Mouse (Mus musculus) thymus, postnatal 36 days (tissue): Measurements from ENCODE around the gene Naa35.

Experiments
- DNase-seq, 2 experiments: peaks; one replicate each; pipeline ENCODE4 v3.0.0; 2022; ENCODE audit warnings: mixed read lengths in 2 of 2

Gene Naa35

DNA sequence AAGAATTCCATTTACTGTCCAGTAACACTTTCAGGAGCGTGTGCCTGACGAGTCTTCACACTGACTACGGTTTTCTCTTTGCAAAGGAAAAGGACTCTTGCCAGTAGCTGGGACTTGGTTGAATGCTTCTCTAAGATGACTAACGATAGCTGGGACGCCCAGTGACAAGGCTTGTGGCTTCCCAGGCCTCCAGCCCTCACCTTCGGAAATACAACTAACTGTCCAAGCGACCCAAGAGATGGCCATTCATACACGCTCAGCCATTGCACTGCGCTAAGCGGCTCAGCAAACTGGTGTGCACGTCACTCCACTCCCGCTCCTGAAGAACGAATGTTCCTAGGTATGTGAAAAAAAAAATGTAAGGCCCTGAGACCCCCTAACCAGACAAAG is 89.7 kb downstream of the Naa35 start:
- DNase-seq, result no peak

DNA sequence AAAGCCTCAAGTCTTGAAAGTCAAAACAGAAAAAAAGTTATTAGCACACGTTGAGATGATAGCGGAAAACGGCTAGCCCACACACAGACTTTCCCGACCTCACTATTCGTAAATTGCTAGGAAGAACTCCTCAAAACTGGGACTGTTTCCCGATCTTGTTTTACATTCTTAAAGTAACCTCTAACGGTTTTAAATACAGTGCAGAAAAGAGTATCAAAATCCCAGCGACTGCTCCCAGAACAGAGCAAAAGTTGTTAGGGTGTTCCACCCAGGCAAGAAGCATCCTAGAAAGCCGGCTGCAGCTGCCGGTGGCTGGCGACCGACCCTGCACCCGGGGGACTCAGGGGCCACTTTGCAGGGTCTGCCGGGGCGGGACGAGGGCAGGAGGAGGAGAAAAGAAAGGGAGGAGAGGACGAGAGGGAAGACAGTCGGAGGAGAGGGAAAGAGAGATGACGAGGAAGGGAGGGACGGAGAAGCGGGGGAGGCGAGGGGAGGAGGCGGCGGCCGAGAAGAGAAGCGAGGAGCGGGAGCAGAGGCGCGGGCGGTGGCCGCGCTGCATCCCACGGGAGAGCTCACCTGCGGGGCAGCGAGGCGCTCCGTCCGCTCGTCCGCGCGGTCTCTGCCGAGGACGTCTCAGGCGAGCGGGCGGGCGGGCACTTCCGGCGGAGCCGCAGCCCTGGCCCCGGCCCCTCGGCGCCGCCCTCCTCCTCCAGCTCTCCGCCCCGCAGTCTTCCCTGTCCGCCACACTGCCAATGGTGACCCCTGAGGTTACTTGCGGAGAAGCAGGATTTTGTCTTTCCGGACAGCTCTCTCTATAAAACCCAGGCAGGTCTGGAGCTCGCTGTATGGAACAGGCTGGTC is 90.3 kb downstream of the Naa35 start, which contains the start of gene Golm1:
Gene Golm1, minus strand, starts transcription at position 661 of the 861 bp plus-strand sequence.
- peak; percentile 30 to 34 for DNase-seq

DNA sequence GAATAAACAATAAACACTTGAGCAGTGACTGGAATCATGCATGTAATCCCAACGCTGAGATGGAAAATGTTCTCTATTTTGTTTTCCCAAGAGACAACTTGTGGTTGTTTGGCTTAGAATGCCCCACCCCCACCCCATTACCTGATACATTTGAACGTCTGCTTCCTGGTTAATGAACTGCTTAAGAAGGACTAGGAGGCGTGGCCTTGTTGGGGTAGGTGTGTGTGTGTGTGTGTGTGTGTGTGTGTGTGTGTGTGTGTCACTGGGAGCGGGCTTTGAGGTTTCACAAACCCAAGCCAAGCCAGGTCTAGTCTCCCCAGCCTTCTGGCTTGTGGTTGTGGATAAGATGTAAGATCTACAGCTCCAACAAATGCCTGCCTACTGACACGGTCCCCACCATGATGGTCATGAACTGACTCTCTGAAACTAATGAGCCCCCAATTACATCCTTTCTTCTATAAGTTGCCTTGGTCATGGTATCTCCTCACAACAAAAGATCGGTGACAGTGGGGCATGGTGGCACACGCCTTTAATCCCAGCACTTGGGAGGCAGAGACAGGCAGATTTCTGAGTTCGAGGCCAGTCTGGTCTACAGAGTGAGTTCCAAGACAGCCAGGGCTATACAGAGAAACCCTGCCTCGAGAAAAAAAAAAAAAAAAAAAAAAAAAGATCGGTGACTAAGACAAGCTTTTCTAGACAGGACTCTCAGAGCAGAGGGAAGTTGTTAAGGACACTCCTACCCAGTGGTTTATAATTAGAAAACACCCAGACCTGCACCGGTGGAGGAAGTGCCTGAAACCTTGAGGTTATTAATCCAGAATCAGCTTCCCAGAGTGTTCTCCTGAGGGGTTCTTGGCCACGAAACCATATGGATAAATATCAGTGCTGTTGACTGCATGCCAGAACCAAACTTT is 91.5 kb downstream of the Naa35 start:
- DNase-seq, result no peak

DNA sequence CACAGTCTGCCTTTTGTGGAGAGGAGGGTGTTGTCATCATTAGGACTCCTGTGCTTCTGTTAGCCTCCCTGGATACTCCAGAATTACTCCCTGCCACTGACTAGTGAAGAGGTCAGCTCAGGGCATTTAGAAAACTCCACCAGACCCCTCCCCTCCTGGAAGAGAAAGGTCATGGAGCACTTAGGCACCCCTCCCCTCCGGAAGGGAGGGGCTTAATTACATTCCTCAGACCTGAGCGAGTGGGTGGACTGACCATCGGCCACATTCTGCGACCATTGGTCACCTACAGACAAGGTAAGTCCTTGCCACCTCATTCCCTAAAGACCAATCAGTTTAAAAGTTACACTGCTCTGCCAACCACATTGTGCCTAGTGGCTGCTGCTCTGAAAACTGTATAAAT is 94.2 kb downstream of the Naa35 start:
- no peak for DNase-seq

DNA sequence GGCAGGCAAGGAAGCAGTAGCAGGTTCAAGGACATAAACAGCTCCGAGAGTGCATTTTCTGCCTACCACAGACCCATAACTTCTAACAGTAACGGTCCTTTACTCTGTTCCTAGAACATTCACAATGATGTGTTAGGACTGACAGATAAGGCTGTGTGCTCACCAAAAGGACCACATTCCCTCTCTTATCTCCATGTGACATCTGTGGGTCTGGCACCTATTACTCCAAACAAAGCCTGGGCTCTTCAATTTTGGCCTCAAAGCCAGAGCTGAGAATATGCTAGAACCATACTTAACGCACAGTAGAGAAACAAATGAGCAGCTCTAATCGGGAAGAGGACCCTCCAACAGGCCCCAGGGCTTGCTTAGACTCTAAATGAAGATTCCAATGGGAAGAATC is 94.8 kb downstream of the Naa35 start:
- no peak for DNase-seq

DNA sequence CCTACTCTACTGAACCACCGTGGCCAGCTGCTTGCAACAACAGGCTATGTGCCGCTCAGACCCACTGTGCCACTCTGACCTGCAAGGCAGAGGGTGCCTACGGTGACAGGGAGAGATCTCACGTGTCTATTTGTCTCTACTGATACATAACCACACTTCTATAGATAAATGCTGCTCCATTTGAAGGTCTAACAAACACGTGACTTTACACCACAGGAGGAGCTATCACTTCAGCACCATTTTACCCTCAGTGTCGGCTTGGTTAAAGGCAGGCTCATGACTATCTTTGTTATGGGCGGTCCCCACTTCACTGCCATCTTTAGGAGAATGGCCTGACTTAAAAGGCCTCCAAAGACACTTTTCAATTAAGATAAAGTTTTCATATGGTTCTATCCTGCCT is 97.6 kb downstream of the Naa35 start:
- no peak for DNase-seq

DNA sequence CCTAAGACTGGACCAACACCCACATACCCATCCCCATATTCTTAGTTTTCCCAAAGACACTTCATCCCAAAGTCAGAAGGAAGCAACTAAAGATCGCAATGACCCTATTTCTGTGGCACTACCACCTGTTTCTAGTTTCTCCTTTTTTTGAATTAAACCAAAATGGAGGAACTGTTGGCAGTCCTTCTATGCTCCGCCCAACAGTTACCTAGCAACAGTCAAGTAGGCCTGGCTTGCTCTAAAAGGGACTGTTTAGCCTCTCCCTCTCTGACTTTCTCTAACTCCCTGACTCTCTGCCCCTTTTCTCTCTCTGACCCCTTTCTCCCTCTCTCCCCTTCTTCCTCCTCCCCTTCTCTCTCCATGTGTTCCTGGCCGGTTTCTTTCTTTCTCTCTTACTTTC is 100.2 kb downstream of the Naa35 start:
- no peak for DNase-seq
